Mouse (Mus musculus): ENCODE results near the gene Yif1a. TPM values are rescaled to one million over a fixed set of nuclear protein-coding genes. Genes with fewer than 3 reads are reported as not detected.

Gene Yif1a
- total RNA-seq, 4 experiments from 2014 or later, result 25.3 to 31.3 (median 28.6) TPM

GRCm38 (mm10) chr19:5058801-5059771, 29.3 kb upstream of the Yif1a start:
- DNase-seq (ENCODE audit: low spot score in 2 of 2), result no peak

GRCm38 (mm10) chr19:5060365-5061330, 27.7 kb upstream of the Yif1a start:
- DNase-seq (ENCODE audit: low spot score in 2 of 2), result no peak

- DNase-seq (ENCODE audit: low spot score in 2 of 2), result no peak
Measured at GRCm38 (mm10) chr19:5062041-5062440, 26.3 kb upstream of the Yif1a start.

- no peak for DNase-seq (ENCODE audit: low spot score in 2 of 2)
Measured at GRCm38 (mm10) chr19:5062446-5062845, 25.9 kb upstream of the Yif1a start.

GRCm38 (mm10) chr19:5065104-5065503, 23.2 kb upstream of the Yif1a start:
- DNase-seq (ENCODE audit: low spot score in 2 of 2), result no peak

GRCm38 (mm10) chr19:5067040-5067799, 21.1 kb upstream of the Yif1a start:
- DNase-seq (ENCODE audit: low spot score in 2 of 2), result no peak

- no peak for DNase-seq (ENCODE audit: low spot score in 2 of 2)
Measured at GRCm38 (mm10) chr19:5067867-5068569, 20.3 kb upstream of the Yif1a start, which contains the start of gene Cd248. Gene Cd248 (plus strand): TSS chr19:5068078.

- DNase-seq (ENCODE audit: low spot score in 2 of 2), result no peak
Measured at GRCm38 (mm10) chr19:5068570-5069234, 19.6 kb upstream of the Yif1a start.

GRCm38 (mm10) chr19:5069486-5069885, 18.9 kb upstream of the Yif1a start:
- no peak for DNase-seq (ENCODE audit: low spot score in 2 of 2)

GRCm38 (mm10) chr19:5069978-5070377, 18.4 kb upstream of the Yif1a start:
- DNase-seq (ENCODE audit: low spot score in 2 of 2), result no peak

- DNase-seq (ENCODE audit: low spot score in 2 of 2), result no peak
Measured at GRCm38 (mm10) chr19:5071077-5071476, 17.3 kb upstream of the Yif1a start.

- DNase-seq (ENCODE audit: low spot score in 2 of 2), result peak in 1 of 2 experiments; percentile 33
Measured at GRCm38 (mm10) chr19:5071545-5072369, 16.6 kb upstream of the Yif1a start.

- no peak for DNase-seq (ENCODE audit: low spot score in 2 of 2)
Measured at GRCm38 (mm10) chr19:5072389-5073019, 15.8 kb upstream of the Yif1a start.

- no peak for DNase-seq (ENCODE audit: low spot score in 2 of 2)
Measured at GRCm38 (mm10) chr19:5073028-5073427, 15.3 kb upstream of the Yif1a start.

GRCm38 (mm10) chr19:5073518-5073917, 14.8 kb upstream of the Yif1a start:
- no peak for DNase-seq (ENCODE audit: low spot score in 2 of 2)

GRCm38 (mm10) chr19:5079279-5079678, 9.1 kb upstream of the Yif1a start:
- no peak for DNase-seq (ENCODE audit: low spot score in 2 of 2)

- no peak for DNase-seq (ENCODE audit: low spot score in 2 of 2)
Measured at GRCm38 (mm10) chr19:5082005-5082404, 6.3 kb upstream of the Yif1a start.

GRCm38 (mm10) chr19:5082596-5082995, 5.7 kb upstream of the Yif1a start:
- DNase-seq (ENCODE audit: low spot score in 2 of 2), result no peak
